Mouse (Mus musculus) liver, embryonic 14.5 days (tissue): ENCODE measurements around the gene Nab1.

Experiments
- CTCF ChIP-seq: IDR thresholded peaks from 2 replicates; pipeline ENCODE4 v1.5.1; 2016; ENCODE audit warnings: antibody characterized with exemption, low read depth, control low read depth
- EP300 ChIP-seq: IDR thresholded peaks from 2 replicates; pipeline ENCODE4 v1.6.1; 2016; ENCODE audit warnings: antibody characterized with exemption, low read depth

- no peak for TF ChIP-seq CTCF
- TF ChIP-seq EP300: no peak
Observed at GRCm38 (mm10) chr1:52456571-52456970, 43.9 kb downstream of the Nab1 start.
